Mouse (Mus musculus): ENCODE results near the gene Ism2. TPM values are rescaled to one million over a fixed set of nuclear protein-coding genes. Genes with fewer than 3 reads are reported as not detected.

Ism2 gene
- polyA plus RNA-seq, 1 experiment from 2014 or later: 0.34 TPM

DNA sequence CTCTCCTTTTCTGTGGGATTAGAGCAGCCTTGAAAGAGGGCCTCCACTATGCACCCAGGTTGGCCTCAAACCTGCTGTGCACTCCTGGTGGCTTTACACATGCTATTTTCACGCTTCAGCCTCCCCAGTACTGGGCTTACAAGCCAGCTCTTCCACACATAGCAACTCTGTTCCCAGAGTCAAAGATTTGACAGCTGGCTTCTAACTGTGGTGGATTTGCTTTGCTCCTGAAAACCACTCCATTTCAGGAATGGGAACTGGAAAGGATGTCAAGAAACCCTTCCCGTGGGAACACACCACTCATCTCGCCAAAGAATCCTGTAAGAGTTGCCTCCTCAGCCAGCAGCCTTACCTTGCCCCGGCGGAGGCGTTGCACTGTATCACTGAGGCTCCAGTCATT, 45.6 kb downstream of the Ism2 start:
- H3K4me3 ChIP-seq (ENCODE audit: low read depth, low read length): no peak overlapping the region
- H3K36me3 ChIP-seq (ENCODE audit: control insufficient read depth, insufficient read depth, low read length): peaks cover 26% of the 10 kb centered on the region
- no peaks in the 10 kb centered on the region for H3K9me3 ChIP-seq (ENCODE audit: control insufficient read depth, low read length)
- no peak for DNase-seq (ENCODE audit: low spot score)
- TF ChIP-seq EP300 (optimal IDR thresholded peaks at IDR 0.05): no peak
- TF ChIP-seq CTCF (IDR thresholded peaks at IDR 0.05; ENCODE audit: low read depth): no peak
- ATAC-seq (ENCODE audit: low FRiP score, low TSS enrichment): no peak
- WGBS: 95% methylated on average over 6 of the region's 6 CpGs
- no peak overlapping the region for H3K9ac ChIP-seq (ENCODE audit: low read length)
- no peaks in the 10 kb centered on the region for H3K4me1 ChIP-seq (replicated peaks; ENCODE audit: control insufficient read depth, insufficient read depth)
- H3K27ac ChIP-seq (replicated peaks): no peak overlapping the region
- H3K4me2 ChIP-seq (replicated peaks; ENCODE audit: low read depth): no peak overlapping the region
- no peaks in the 10 kb centered on the region for H3K27me3 ChIP-seq (ENCODE audit: control insufficient read depth, insufficient read depth, low read length)

- no peaks in the 10 kb centered on the region for H3K27me3 ChIP-seq (ENCODE audit: control insufficient read depth, insufficient read depth, low read length)
These were observed 49.3 kb downstream of the Ism2 start for GRCm38 (mm10) chr12:87250161-87250560.

GRCm38 (mm10) chr12:87238632-87239031, 60.9 kb downstream of the Ism2 start, which contains the start of gene Noxred1:
Noxred1 (minus strand) TSS chr12:87238732.
- H3K9ac ChIP-seq (ENCODE audit: low read length): no peak within 1 kb of the TSS
- H3K4me1 ChIP-seq (replicated peaks; ENCODE audit: control insufficient read depth, insufficient read depth): no peaks in the 10 kb centered on the region
- H3K4me3 ChIP-seq (ENCODE audit: low read depth, low read length): no peak within 1 kb of the TSS
- 88% methylated on average over 1 of the region's 1 CpGs for WGBS
- no peaks in the 10 kb centered on the region for H3K9me3 ChIP-seq (ENCODE audit: control insufficient read depth, low read length)
- H3K36me3 ChIP-seq (ENCODE audit: control insufficient read depth, insufficient read depth, low read length): peaks cover 19% of the 10 kb centered on the region
- H3K4me2 ChIP-seq (replicated peaks; ENCODE audit: low read depth): no peak within 1 kb of the TSS
- no peak within 1 kb of the TSS for H3K27ac ChIP-seq (replicated peaks)
- ATAC-seq (ENCODE audit: low FRiP score, low TSS enrichment) (no peak), DNase-seq (ENCODE audit: low spot score) (no peak)
- no peaks in the 10 kb centered on the region for H3K27me3 ChIP-seq (ENCODE audit: control insufficient read depth, insufficient read depth, low read length)
- no peak for TF ChIP-seq EP300 (optimal IDR thresholded peaks at IDR 0.05)
- TF ChIP-seq CTCF (IDR thresholded peaks at IDR 0.05; ENCODE audit: low read depth): no peak

More at GRCm38 (mm10) chr12:87250161-87250560, 49.3 kb downstream of the Ism2 start:
- Histone ChIP-seq H3K36me3 (ENCODE audit: control insufficient read depth, insufficient read depth, low read length) (peaks cover 24% of the 10 kb centered on the region), H3K4me1 (replicated peaks; ENCODE audit: control insufficient read depth, insufficient read depth) (no peaks in the 10 kb centered on the region), H3K4me3 (ENCODE audit: low read depth, low read length) (no peak overlapping the region), H3K4me2 (replicated peaks; ENCODE audit: low read depth) (no peak overlapping the region), H3K9me3 (ENCODE audit: control insufficient read depth, low read length) (no peaks in the 10 kb centered on the region), H3K9ac (ENCODE audit: low read length) (no peak overlapping the region), H3K27ac (replicated peaks) (no peak overlapping the region)
- no peak for TF ChIP-seq EP300 (optimal IDR thresholded peaks at IDR 0.05)
- no peak for TF ChIP-seq CTCF (IDR thresholded peaks at IDR 0.05; ENCODE audit: low read depth)
- 81% methylated on average over 6 of the region's 6 CpGs for WGBS
- DNase-seq (ENCODE audit: low spot score) (no peak), ATAC-seq (ENCODE audit: low FRiP score, low TSS enrichment) (no peak)

DNA sequence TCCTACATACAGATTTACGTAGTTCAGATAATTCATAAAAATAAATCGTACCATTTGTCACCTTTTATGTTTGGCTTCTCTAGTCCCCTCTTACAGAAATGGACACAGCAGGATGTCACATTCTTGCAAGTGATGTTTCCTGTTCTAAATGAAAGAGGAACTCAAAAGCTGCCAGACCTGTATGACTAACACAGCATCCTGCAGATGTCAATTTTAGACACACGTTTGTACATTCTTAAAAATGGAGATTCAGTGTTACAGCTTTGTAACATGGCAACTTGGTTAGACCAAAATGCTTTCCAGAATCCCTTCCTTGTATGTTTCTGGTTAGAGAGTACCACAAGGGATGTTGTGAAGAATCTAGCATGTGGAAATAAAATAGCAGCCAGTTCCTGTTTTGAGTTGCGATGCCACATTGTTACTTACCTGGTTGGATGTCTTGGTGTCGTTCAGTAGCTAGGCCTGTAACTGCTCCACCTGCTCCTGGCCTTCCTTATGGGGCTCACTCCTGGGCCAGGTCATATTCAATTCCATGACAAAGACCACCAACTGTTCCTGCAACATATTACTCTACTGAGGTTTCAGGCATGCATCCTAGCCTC, 62.5 kb downstream of the Ism2 start:
- no peak overlapping the region for H3K4me3 ChIP-seq (ENCODE audit: low read depth, low read length)

DNA sequence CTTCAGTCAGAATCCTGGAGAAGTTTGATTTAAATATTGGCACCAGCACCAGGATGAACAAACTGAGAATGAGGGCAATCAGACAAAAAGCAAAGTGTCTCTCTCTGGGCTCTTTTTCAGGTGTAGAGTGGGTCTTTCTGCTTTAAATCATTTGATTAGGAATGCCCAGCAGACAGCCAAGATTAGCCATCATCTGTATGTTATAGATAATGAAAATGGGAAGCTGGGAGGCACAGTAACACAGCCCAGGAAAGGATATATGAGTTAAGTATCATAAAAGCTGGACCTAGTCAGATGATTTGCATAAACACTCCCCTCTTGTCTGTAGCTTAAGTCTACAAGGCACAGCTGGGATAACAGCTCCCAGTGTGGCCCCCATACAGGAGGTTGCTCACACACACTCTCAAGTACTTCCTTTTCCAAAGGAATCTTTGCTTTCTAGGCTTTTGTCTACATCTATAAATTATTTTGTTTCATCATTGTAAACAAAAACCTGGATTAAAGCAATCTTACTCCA, 69.1 kb downstream of the Ism2 start:
- Histone ChIP-seq H3K27me3 (ENCODE audit: control insufficient read depth, insufficient read depth, low read length) (no peaks in the 10 kb centered on the region), H3K4me3 (ENCODE audit: low read depth, low read length) (no peak overlapping the region), H3K36me3 (ENCODE audit: control insufficient read depth, insufficient read depth, low read length) (no peaks in the 10 kb centered on the region), H3K4me2 (replicated peaks; ENCODE audit: low read depth) (no peak overlapping the region), H3K9me3 (ENCODE audit: control insufficient read depth, low read length) (no peaks in the 10 kb centered on the region), H3K4me1 (replicated peaks; ENCODE audit: control insufficient read depth, insufficient read depth) (no peaks in the 10 kb centered on the region), H3K9ac (ENCODE audit: low read length) (no peak overlapping the region), H3K27ac (replicated peaks) (no peak overlapping the region)
- no peak for DNase-seq (ENCODE audit: low spot score)
- no peak for ATAC-seq (ENCODE audit: low FRiP score, low TSS enrichment)
- no peak for TF ChIP-seq EP300 (optimal IDR thresholded peaks at IDR 0.05)
- TF ChIP-seq CTCF (IDR thresholded peaks at IDR 0.05; ENCODE audit: low read depth): no peak

More for the DNA sequence above, 62.5 kb downstream of the Ism2 start:
- no peaks in the 10 kb centered on the region for H3K4me1 ChIP-seq (replicated peaks; ENCODE audit: control insufficient read depth, insufficient read depth)
- H3K27ac ChIP-seq (replicated peaks): no peak overlapping the region
- H3K4me2 ChIP-seq (replicated peaks; ENCODE audit: low read depth): no peak overlapping the region
- H3K9ac ChIP-seq (ENCODE audit: low read length): no peak overlapping the region
- 78% methylated on average over 5 of the region's 5 CpGs for WGBS
- H3K9me3 ChIP-seq (ENCODE audit: control insufficient read depth, low read length): no peaks in the 10 kb centered on the region
- no peak for ATAC-seq (ENCODE audit: low FRiP score, low TSS enrichment)
- H3K27me3 ChIP-seq (ENCODE audit: control insufficient read depth, insufficient read depth, low read length): no peaks in the 10 kb centered on the region
- TF ChIP-seq CTCF (IDR thresholded peaks at IDR 0.05; ENCODE audit: low read depth) (no peak), EP300 (optimal IDR thresholded peaks at IDR 0.05) (no peak)
- no peak for DNase-seq (ENCODE audit: low spot score)
- H3K36me3 ChIP-seq (ENCODE audit: control insufficient read depth, insufficient read depth, low read length): peaks cover 15% of the 10 kb centered on the region

DNA sequence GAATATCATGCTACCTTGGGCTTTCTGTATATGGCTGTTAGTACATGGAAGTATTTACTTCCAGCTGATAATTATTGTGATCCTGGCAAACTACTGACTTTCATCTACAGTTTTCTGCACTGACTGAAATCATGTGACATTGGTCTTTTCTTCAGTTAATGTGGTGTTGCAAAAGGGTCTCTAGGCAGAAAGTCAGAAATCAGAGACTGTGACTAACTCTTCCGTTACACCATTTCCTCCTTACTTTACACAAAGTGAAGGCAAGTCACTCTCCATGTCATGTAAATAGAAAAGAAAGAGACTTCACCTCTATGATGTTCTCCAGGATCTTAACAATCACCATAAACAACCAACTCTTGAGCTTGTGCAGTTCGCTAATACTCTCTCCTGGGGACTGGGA, 69.9 kb downstream of the Ism2 start:
- TF ChIP-seq EP300 (optimal IDR thresholded peaks at IDR 0.05) (no peak), CTCF (IDR thresholded peaks at IDR 0.05; ENCODE audit: low read depth) (no peak)
- H3K9ac ChIP-seq (ENCODE audit: low read length): no peak overlapping the region
- no peak for ATAC-seq (ENCODE audit: low FRiP score, low TSS enrichment)
- no peaks in the 10 kb centered on the region for H3K36me3 ChIP-seq (ENCODE audit: control insufficient read depth, insufficient read depth, low read length)
- no peaks in the 10 kb centered on the region for H3K27me3 ChIP-seq (ENCODE audit: control insufficient read depth, insufficient read depth, low read length)
- 90% methylated on average over 2 of the region's 2 CpGs for WGBS
- H3K27ac ChIP-seq (replicated peaks): no peak overlapping the region
- DNase-seq (ENCODE audit: low spot score): no peak
- no peaks in the 10 kb centered on the region for H3K4me1 ChIP-seq (replicated peaks; ENCODE audit: control insufficient read depth, insufficient read depth)
- no peaks in the 10 kb centered on the region for H3K9me3 ChIP-seq (ENCODE audit: control insufficient read depth, low read length)
- H3K4me2 ChIP-seq (replicated peaks; ENCODE audit: low read depth): no peak overlapping the region
- H3K4me3 ChIP-seq (ENCODE audit: low read depth, low read length): no peak overlapping the region

Small RNA genes lying within 50 kb of the gene (microRNA-seq; reads per million reads assigned to microRNA genes)
- gene Gm47293: not detected

Other genes with a start within 250 kb of the Ism2 start
- 11.1 and 11.8 TPM in 2 replicates for gene Ngb, start 197.2 kb downstream of the Ism2 start, polyA plus RNA-seq (2015; fragmentation: Nextera tagmentation; extraction: Ambion mirVana)
- 23.6 and 31.3 TPM in 2 replicates for gene Gstz1, start 152.5 kb downstream of the Ism2 start, polyA plus RNA-seq (2015; fragmentation: Nextera tagmentation; extraction: Ambion mirVana)
- gene Pomt2, start 151.7 kb downstream of the Ism2 start, polyA plus RNA-seq (2015; fragmentation: Nextera tagmentation; extraction: Ambion mirVana): 4.4 and 4.8 TPM in 2 replicates
- gene Samd15, start 100.0 kb downstream of the Ism2 start, polyA plus RNA-seq (2015; fragmentation: Nextera tagmentation; extraction: Ambion mirVana): 0.85 and 1.0 TPM in 2 replicates
- gene Tmed8, start 99.3 kb downstream of the Ism2 start, polyA plus RNA-seq (2015; fragmentation: Nextera tagmentation; extraction: Ambion mirVana): 1.1 TPM in 2 replicates
- 0.11 TPM in 1 of 2 replicates, not detected in the other for gene Noxred1, start 61.0 kb downstream of the Ism2 start, polyA plus RNA-seq (2015; fragmentation: Nextera tagmentation; extraction: Ambion mirVana)
- gene Vipas39, start 33.4 kb downstream of the Ism2 start, polyA plus RNA-seq (2015; fragmentation: Nextera tagmentation; extraction: Ambion mirVana): 20.7 and 22.3 TPM in 2 replicates
- gene Ahsa1, start 33.2 kb downstream of the Ism2 start, polyA plus RNA-seq (2015; fragmentation: Nextera tagmentation; extraction: Ambion mirVana): 94.9 and 96.1 TPM in 2 replicates
- 201 and 204 TPM in 2 replicates for gene Sptlc2, start 88.7 kb upstream of the Ism2 start, polyA plus RNA-seq (2015; fragmentation: Nextera tagmentation; extraction: Ambion mirVana)
- 226 and 238 TPM in 2 replicates for gene Slirp, start 144.2 kb upstream of the Ism2 start, polyA plus RNA-seq (2015; fragmentation: Nextera tagmentation; extraction: Ambion mirVana)
- 21.7 and 21.8 TPM in 2 replicates for gene Alkbh1, start 144.3 kb upstream of the Ism2 start, polyA plus RNA-seq (2015; fragmentation: Nextera tagmentation; extraction: Ambion mirVana)
- gene Snw1, start 172.6 kb upstream of the Ism2 start, polyA plus RNA-seq (2015; fragmentation: Nextera tagmentation; extraction: Ambion mirVana): 71.5 and 75.5 TPM in 2 replicates
- not detected in 2 replicates for gene Gm5788, start 195.0 kb upstream of the Ism2 start, polyA plus RNA-seq (2015; fragmentation: Nextera tagmentation; extraction: Ambion mirVana)
- gene Gm8300, start 214.6 kb upstream of the Ism2 start, polyA plus RNA-seq (2015; fragmentation: Nextera tagmentation; extraction: Ambion mirVana): not detected in 2 replicates